Mouse (Mus musculus) activated CD4-positive, CD25-positive, alpha-beta regulatory T cell, adult 4 months (primary cell): Measurements from ENCODE around the gene Nek7. TPM values are rescaled to one million over a fixed set of nuclear protein-coding genes. Genes with fewer than 3 reads are reported as not detected.

Source experiments
- ATAC-seq: one replicate; pipeline ENCODE4 v1.8.0; 2017
- polyA plus RNA-seq, 2 experiments: library from polyadenylated mRNA; unstranded; fragments of 100-300 nt; shearing (Covaris generic); gene quantifications; one replicate each; pipeline ENCODE4 v1.2.1; 2017

Gene Nek7
- polyA plus RNA-seq, 2 experiments from 2014 or later = 61.4 to 80.0 TPM

GRCm38 (mm10) chr1:138507014-138507413 lies 112.9 kb downstream of the Nek7 start:
- no peak for ATAC-seq

- ATAC-seq = no peak
Observed at GRCm38 (mm10) chr1:138504228-138504627, 115.7 kb downstream of the Nek7 start.

GRCm38 (mm10) chr1:138500691-138501090 lies 119.2 kb downstream of the Nek7 start:
- ATAC-seq = no peak

GRCm38 (mm10) chr1:138500155-138500554 lies 119.8 kb downstream of the Nek7 start:
- no peak for ATAC-seq

GRCm38 (mm10) chr1:138499461-138499860 lies 120.5 kb downstream of the Nek7 start:
- ATAC-seq = no peak

GRCm38 (mm10) chr1:138491382-138492097 lies 128.4 kb downstream of the Nek7 start:
- ATAC-seq = no peak

GRCm38 (mm10) chr1:138487569-138487968 lies 132.4 kb downstream of the Nek7 start:
- no peak for ATAC-seq

- no peak for ATAC-seq
Observed at GRCm38 (mm10) chr1:138480694-138481093, 139.2 kb downstream of the Nek7 start.

GRCm38 (mm10) chr1:138465352-138465751 lies 154.6 kb downstream of the Nek7 start:
- ATAC-seq = no peak

- no peak for ATAC-seq
Observed at GRCm38 (mm10) chr1:138461425-138461824, 158.5 kb downstream of the Nek7 start.

- no peak for ATAC-seq
Observed at GRCm38 (mm10) chr1:138449476-138449851, 170.5 kb downstream of the Nek7 start.

GRCm38 (mm10) chr1:138448635-138449475 lies 171.1 kb downstream of the Nek7 start:
- ATAC-seq = no peak

- ATAC-seq = no peak
Observed at GRCm38 (mm10) chr1:138446846-138447245, 173.1 kb downstream of the Nek7 start.

Other genes with a start within 250 kb of the Nek7 start
- not detected for gene Lhx9, start 228.4 kb upstream of the Nek7 start, polyA plus RNA-seq
- 10 to 100 TPM; 13.2 to 18.1 TPM for gene 2310009B15Rik, start 236.7 kb upstream of the Nek7 start, polyA plus RNA-seq